Mouse (Mus musculus) intestine, postnatal 0 days (tissue): ENCODE measurements around the gene Mertk. TPM values are rescaled to one million over a fixed set of nuclear protein-coding genes. Genes with fewer than 3 reads are reported as not detected.
A peak's percentile ranks its signal among the peaks of the same experiment; 100 is the strongest.

Experiments
- ATAC-seq: fragments of 200-750 bp; cut with Nextera tagmentation; 2 replicates; pipeline ENCODE4 v1.8.0; 2017; ENCODE audit warnings: mild to moderate bottlenecking, moderate TSS enrichment, moderate library complexity
- H3K27ac ChIP-seq: fragments of 300-500 bp; sonication (generic); 2 replicates; pipeline ENCODE4 v1.5.1; 2014; ENCODE audit warnings: mild to moderate bottlenecking, low read depth, low read length, moderate library complexity
- H3K27me3 ChIP-seq: fragments of 300-500 bp; sonication (generic); replicated peaks from 2 replicates; pipeline ENCODE4 v1.6.1; 2014; ENCODE audit warnings: low read length, mixed read lengths; ENCODE audit not compliant: control insufficient read depth, insufficient read depth
- H3K36me3 ChIP-seq: fragments of 300-500 bp; sonication (generic); 2 replicates; pipeline ENCODE4 v1.6.1; 2014; ENCODE audit warnings: mild to moderate bottlenecking, moderate library complexity; ENCODE audit not compliant: control insufficient read depth, insufficient read depth
- H3K4me1 ChIP-seq: fragments of 300-500 bp; sonication (generic); replicated peaks from 2 replicates; pipeline ENCODE4 v1.6.1; 2014; ENCODE audit warnings: antibody characterized with exemption, low read length, mixed read lengths; ENCODE audit not compliant: control insufficient read depth, insufficient read depth
- H3K4me2 ChIP-seq: fragments of 300-500 bp; sonication (generic); replicated peaks from 2 replicates; pipeline ENCODE4 v1.6.1; 2014; ENCODE audit warnings: low read depth, mild to moderate bottlenecking, moderate library complexity
- H3K4me3 ChIP-seq: fragments of 300-500 bp; sonication (generic); 2 replicates; pipeline ENCODE4 v1.5.1; 2014; ENCODE audit warnings: low read depth, low read length
- H3K9ac ChIP-seq: fragments of 300-500 bp; sonication (generic); 2 replicates; pipeline ENCODE4 v1.6.1; 2014; ENCODE audit warnings: mild to moderate bottlenecking, low read depth, low read length
- H3K9me3 ChIP-seq: fragments of 300-500 bp; sonication (generic); 2 replicates; pipeline ENCODE4 v1.6.1; 2016; ENCODE audit warnings: mixed run types; ENCODE audit not compliant: control insufficient read depth
- CTCF ChIP-seq: sonication (generic); IDR thresholded peaks from 2 replicates; pipeline ENCODE4 v1.5.1; 2016; ENCODE audit warnings: low read depth, mild to moderate bottlenecking, control low read depth, antibody characterized with exemption, moderate library complexity
- WGBS: fragments of 180-500 bp; shearing (Covaris S2); extraction: QIAGEN DNeasy Blood & Tissue Kit; methylation state at CpG from one replicate; pipeline ENCODE4 v1.1.7; 2014; 5-methylcytosine and 5-hydroxymethylcytosine counted together
- polyA plus RNA-seq: library from polyadenylated mRNA; unstranded; fragments of >200 nt; fragmentation: Nextera tagmentation; extraction: Ambion mirVana; gene quantifications from 2 replicates; pipeline ENCODE4 v1.2.1, GENCODE M21; 2015

Mertk gene
- polyA plus RNA-seq, 1 experiment from 2014 or later: 16.2 TPM

DNA sequence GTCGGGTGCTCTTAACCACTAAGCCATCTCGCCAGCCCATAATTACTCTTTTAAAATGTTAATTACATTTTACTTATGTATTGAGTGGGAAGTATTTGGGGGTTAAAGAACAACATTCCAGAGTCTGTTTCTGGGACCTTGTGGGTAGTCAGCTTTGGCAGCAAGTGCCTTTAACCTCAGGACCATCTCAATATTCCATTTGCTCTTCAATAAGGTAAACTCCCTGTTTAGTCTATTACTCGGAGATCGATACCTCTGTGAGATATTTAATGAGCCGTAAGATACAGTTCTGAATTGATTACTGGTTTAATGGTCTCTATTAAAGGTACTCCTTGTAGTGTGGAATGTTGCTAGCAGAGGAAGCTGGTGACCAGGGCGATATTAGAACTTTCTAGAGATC is 118.2 kb downstream of the Mertk start:
- 28% methylated on average over 6 of the region's 6 CpGs for WGBS
- Histone ChIP-seq H3K4me1 (0 out of 2 replicates have a peak, but pooled peaks cover 6% of the 10 kb centered on the region), H3K4me2 (peak overlapping the region; percentile 64), H3K36me3 (no peaks in the 10 kb centered on the region), H3K27ac (peak overlapping the region; percentile 82; the same call in 1 of the 2 replicates), H3K4me3 (peak overlapping the region; percentile 85), H3K9me3 (no peaks in the 10 kb centered on the region), H3K27me3 (no peaks in the 10 kb centered on the region), H3K9ac (no peak overlapping the region)
- no peak for TF ChIP-seq CTCF
- ATAC-seq: no peak

DNA sequence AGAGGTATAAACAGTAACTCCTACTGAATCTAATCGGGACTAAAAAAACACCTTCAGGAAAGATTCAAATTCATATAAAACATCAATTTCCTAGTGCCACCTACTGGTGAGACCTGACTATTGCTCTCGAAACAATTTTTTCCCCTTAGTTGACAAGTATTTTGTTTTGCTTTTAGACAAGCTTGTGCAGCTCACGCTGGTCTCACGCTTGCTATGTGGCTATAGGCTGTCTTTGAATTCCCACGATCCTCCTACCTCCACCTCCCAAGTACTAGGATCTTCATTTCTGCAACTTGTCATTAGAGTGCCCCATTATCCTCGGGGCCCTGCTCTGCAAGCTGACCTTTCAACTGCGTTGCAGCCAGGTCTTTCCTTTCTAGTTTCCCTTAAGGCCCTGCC is 118.6 kb downstream of the Mertk start:
- Histone ChIP-seq H3K9me3 (no peaks in the 10 kb centered on the region), H3K27me3 (no peaks in the 10 kb centered on the region), H3K27ac (peak overlapping the region; percentile 82), H3K4me2 (peak overlapping the region; percentile 64), H3K9ac (0 out of 2 replicates have a peak overlapping the region, but pooled peaks have one; percentile 32), H3K4me1 (0 out of 2 replicates have a peak, but pooled peaks cover 6% of the 10 kb centered on the region), H3K4me3 (peak overlapping the region; percentile 85), H3K36me3 (no peaks in the 10 kb centered on the region)
- 1% methylated on average over 7 of the region's 7 CpGs for WGBS
- ATAC-seq: no peak
- peak; percentile 79 for TF ChIP-seq CTCF

DNA sequence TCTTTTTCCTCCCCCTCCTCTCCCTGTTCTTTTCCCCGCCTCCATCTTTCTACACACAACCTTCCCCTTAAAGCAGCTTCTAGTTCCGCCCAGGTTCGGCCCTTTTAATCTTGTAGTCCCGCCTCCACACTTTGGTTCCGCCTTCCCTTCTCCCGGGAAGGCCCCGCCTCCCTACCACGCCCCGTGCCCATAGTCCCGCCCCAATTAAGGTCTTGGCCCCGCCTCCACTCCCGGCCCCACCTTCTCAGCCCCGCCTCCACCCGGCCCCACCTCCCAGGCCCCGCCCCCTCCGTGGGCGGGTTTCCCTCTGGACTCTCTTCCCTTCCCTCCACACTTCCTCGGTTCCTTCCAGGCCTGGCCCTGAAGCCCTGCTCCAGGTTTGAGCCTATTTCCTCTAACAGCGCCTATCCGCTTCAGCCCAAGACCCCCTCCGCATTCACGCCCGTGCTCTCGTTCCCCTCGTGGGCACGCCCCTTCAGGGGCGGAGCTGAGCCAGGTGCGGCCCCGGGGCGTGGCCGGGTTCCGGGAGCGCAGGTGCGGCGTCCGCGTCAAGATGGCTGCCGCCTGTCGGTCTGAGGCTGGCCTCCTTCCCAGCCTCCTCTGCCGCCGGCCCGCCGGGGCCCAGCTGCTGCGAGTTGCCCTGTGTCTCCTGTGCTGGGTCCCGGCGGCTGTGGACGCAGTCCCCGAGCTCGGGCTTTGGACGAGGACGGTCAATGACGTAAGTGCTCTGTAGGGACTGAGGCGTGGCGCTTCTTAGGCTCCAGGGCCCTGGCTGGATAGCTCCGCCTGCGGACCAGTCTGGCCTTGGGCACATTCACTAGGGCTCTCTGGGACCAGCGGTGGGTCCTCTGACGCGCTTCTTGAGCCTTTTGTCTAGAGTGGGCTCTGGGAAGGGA is 119.3 kb downstream of the Mertk start, which contains the start of gene Tmem87b:
Gene Tmem87b, plus strand, starts transcription at position 333 of the 896 bp plus-strand sequence.
- Histone ChIP-seq H3K9ac (peak within 1 kb of the TSS; percentile 90), H3K4me1 (0 out of 2 replicates have a peak, but pooled peaks cover 6% of the 10 kb centered on the region), H3K36me3 (no peaks in the 10 kb centered on the region), H3K27ac (peak within 1 kb of the TSS; percentile 99), H3K4me3 (peak within 1 kb of the TSS; percentile 85), H3K9me3 (no peaks in the 10 kb centered on the region), H3K27me3 (no peaks in the 10 kb centered on the region), H3K4me2 (peak within 1 kb of the TSS; percentile 73)
- peak; percentile 43; the same call in 1 of the 2 replicates for TF ChIP-seq CTCF
- WGBS: under 1% methylated on average over 56 of the region's 59 CpGs
- ATAC-seq: peak; percentile 83

DNA sequence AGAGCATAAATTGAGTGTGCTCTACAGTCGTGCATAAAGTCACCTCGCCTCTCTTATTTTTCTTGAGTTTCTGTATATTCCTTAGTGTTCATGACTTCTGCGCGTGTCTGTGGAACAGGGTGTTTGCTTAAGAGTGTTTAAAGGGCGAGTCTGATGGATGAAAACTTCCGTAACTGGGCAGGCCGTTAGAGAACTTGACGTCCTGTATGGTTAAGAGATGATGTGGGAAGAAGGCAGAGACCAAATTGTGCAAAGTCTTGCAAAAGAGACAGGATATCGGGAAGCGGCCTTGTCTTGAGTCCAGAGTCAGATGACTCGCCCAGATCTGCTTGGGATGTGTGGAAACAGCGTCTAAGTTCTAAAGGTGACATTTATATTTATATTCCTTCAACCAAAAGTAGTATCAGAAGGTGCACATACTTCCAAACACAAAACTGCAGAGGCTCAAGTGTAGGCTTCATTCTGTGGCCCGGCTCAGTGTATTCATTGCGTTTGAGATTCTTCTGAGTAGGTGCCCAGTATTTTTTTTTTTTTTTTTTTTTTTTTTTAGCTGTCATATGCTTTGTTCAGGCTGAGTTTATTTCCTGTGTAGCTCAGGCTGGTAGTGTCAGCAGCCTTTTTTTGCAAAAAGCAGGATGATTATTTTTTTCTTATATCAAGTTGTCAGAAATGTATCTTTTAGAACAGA is 120.3 kb downstream of the Mertk start:
- Histone ChIP-seq H3K9ac (peak overlapping the region; percentile 90), H3K9me3 (no peaks in the 10 kb centered on the region), H3K4me2 (peak overlapping the region; percentile 73), H3K4me1 (0 out of 2 replicates have a peak, but pooled peaks cover 6% of the 10 kb centered on the region), H3K27ac (peak overlapping the region; percentile 99), H3K4me3 (peak overlapping the region; percentile 85), H3K27me3 (no peaks in the 10 kb centered on the region), H3K36me3 (0 out of 2 replicates have a peak, but pooled peaks cover 7% of the 10 kb centered on the region)
- no peak for ATAC-seq
- TF ChIP-seq CTCF: no peak
- 2% methylated on average over 14 of the region's 14 CpGs for WGBS

DNA sequence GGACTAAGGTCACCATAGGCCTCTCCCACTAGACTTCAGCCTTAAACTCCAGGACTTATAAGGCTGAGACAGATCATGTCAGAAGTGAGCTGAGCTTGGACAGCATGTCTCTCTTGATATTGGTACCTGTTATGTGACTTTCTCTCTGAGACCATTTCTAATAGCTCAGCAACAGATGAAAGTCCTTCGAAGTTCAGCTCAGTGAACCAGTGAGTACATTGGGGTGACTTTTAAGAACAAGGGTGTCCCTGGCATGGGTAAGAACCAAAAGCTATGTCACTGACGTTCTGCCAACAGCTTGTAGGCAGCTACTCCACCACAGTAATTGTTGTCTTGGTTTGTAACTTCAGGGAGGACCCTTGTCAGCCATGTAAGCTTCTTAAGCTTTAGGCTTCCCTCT is 121.9 kb downstream of the Mertk start:
- H3K27ac ChIP-seq: peak overlapping the region; percentile 50; the same call in 1 of the 2 replicates

DNA sequence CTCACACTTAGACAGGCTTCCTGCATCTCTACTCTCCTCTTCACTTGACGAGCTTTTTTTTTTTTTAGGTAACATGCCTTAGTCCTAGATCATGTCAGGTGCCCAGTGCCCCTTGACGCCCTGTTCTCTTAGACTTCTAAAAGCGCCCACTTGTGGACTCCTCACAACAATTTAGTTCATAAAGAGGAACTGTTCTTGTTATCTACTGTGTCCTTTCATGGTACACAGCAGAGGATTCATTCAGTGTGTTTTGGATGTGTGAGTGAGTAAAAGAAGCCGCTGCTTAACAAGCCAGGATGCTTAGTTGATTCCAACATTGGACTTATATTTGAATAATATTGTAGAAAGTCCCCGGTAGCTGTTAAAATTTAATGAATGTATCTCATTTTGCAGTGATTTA is 125.1 kb downstream of the Mertk start:
- 93% methylated on average over 5 of the region's 5 CpGs for WGBS
- Histone ChIP-seq H3K4me1 (0 out of 2 replicates have a peak, but pooled peaks cover 6% of the 10 kb centered on the region), H3K4me2 (no peak overlapping the region), H3K4me3 (no peak overlapping the region), H3K27ac (no peak overlapping the region), H3K27me3 (no peaks in the 10 kb centered on the region), H3K9ac (no peak overlapping the region), H3K9me3 (no peaks in the 10 kb centered on the region), H3K36me3 (peaks cover 30% of the 10 kb centered on the region)
- ATAC-seq: no peak
- TF ChIP-seq CTCF: no peak

More for the DNA sequence above, 121.9 kb downstream of the Mertk start:
- peak overlapping the region; percentile 73; the same call in 1 of the 2 replicates for H3K4me2 ChIP-seq
- no peak for TF ChIP-seq CTCF
- WGBS: 65% methylated on average over 2 of the region's 2 CpGs
- no peaks in the 10 kb centered on the region for H3K27me3 ChIP-seq
- peaks cover 14% of the 10 kb centered on the region; the same call in 1 of the 2 replicates for H3K36me3 ChIP-seq
- 0 out of 2 replicates have a peak, but pooled peaks cover 6% of the 10 kb centered on the region for H3K4me1 ChIP-seq
- no peaks in the 10 kb centered on the region for H3K9me3 ChIP-seq
- ATAC-seq: no peak
- no peak overlapping the region for H3K4me3 ChIP-seq
- H3K9ac ChIP-seq: no peak overlapping the region
